Mouse (Mus musculus): ENCODE results near the gene Usb1.

The Usb1 gene

DNA sequence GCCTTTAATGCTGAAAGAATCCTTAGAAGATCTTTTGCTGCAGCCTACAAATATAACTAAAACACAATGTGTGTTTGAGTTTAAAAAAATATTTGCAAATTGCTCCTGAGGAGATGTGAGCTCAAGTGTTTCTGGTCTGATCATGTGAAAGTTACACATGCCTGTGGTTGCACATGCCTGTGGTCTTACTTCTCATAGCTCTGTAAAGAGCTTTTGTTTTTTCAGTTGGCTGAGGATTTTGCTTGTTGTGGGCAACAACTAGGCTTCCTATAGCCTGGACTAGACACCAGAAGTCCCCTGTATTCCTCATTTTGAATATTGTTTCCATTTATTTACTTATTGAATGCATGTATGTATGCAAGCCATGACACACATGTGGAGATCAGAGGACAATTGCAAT lies 4.3 kb downstream of the Usb1 start:
- DNase-seq = no peak

DNA sequence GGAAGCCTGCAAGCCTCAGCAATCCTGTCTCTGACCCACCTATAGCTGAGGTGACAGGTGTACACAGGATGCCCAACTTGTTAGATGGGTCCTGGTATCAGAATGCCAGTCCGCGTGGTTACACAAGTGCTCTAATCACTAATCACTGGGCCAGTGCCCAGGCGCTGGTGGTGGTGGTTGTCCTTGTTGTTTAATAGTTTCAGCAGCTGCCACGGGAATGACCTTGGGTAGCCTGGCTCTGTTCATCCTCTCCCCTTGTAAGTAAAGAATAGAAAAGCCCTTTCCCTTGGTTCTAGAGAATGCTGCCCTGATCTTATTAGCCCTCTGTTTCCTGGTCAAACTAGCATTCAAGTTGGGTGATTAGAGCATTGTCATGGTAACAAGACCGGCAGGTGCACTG lies 9.6 kb downstream of the Usb1 start:
- peak in 1 of 2 experiments; percentile 34 for DNase-seq

DNA sequence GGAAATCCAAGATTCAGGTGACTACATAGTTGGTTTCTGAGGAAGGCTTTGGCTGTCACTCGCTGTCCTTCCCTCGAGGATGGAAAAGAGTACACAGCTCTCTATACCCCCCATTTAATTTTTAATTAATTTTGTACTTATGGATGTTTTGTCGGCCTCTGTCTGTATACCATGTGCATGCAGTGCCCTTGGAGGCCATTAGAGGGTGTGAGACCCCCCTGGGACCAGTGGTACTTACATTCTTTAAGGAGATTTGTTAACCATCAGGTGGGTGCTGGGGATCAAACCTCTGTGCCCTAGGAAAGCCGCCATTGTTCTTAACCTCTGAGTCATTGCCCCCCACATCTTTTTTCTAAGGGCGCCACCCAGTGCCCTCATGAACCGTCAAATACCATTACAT lies 12.6 kb downstream of the Usb1 start:
- DNase-seq = no peak

DNA sequence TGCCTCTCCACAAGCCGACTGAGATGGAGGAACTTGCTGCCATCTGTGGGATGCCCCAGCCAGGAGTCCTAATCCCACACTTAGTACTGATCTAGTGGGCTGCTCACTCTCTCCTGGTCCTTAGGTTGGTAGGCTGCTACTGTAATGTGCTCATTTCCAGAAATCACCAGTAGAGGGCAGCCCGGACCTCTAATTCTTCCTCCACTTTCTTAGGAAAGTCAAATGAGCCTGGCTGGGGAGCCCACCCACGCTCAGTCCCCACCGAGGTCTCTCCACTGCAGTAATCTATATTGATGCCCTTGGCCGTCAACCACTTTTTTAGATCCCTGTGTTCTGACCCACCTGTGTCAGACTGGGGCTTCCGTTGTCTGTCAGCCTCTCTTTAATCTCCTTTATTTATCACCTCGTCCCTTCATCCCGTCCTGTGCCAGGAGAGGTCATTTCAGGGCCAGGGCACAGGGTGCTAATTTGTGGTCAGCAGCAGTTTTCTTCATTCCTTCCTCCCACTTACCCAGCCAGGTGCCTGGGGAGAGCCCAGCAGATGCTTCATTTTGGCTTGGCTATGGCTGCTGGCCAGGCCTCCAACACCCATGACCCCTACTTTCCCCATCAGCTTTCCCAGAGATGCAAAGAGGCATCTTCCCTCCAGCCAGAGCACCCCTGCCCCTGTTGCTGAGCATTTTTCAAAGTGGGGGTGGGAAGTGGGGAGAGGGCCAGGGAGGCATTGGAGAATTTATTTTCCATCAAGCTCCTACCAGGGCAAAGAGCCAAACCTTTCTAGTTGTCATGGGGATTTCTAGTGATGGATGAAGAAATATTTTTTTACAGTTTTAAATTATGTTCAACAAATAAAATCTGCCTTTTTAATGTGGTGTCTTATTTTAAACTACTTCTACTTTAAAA lies 14.8 kb downstream of the Usb1 start:
- peak; percentile 65 to 86 for DNase-seq

DNA sequence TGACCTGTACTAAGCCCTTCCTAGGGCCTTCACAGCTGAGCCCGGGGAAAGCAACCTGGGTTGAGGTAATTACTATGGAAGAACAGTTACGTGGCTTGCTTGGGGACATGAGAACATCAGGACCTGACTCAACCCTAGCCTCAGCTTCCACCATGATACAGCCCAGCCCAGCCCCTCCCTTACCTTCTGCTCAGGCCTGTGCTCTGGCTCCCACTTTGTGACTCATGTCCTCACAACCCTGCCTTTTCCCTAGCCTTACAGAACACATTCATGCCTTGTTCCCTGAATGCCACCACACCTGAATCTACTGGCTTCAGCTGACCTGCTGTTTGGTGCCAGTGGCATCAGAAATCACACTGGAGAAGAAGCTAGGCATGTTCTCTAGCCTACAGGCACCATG lies 16.3 kb downstream of the Usb1 start:
- DNase-seq = no peak

DNA sequence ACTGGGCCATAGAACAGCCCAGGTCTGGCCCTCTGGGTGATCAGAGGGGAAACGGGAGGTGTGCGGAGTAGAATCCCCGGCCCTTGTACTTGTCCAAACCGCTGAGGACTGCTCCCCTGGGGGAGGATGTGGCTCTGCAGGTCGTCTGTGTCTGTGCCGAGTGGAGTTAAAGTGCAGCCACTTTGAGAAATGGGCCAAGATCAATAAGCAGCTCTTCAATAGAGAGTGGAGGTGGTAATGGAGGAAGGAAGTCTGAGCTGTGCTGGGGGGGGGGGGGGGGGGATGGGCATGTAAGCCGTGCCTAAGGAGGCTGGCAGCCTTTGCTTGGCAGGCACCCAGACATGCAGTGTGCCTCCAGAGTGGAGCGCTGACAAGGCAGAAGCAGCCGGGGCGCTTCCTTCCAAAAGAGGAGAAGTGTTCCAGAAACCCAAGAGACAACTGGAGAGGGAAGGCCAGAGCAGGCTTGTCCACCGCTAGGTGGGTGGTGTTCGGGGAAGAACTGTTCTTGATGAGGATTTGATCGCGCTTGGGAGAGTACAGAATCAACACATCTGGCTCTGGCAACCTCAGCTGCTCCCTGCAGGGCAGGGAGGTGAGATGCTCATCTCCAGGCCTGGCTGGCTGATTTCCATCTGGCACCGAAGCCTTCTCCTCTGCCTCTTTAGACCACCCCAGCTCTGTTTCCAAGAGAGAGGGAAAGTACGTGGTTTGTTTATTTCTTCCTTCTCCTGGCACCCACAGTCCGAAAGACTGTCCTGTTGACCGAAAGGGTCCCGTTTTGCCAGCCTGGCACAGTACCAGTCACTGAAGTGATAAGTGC lies 16.9 kb downstream of the Usb1 start:
- peak; percentile 78 to 83 for DNase-seq

DNA sequence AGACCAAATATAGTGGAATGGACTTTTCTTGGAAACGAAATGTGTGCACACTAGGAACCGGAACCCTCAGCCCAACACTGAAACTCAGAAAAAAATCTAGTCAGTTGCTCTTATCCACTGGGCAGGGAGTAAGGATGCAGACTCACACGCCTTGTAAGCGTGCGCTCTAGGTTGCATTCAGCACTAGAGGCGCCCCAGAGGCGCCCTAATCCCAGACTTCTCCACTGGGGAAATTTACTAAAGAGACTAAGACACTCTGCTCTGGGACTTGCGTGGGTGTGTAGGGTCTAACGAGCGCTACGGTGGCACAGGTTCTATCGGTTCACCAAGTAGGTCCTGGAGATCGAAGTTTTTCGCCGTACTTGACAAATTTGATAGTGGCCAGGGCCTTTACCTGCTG lies 19.4 kb downstream of the Usb1 start:
- peak in 1 of 2 experiments; percentile 36 for DNase-seq

DNA sequence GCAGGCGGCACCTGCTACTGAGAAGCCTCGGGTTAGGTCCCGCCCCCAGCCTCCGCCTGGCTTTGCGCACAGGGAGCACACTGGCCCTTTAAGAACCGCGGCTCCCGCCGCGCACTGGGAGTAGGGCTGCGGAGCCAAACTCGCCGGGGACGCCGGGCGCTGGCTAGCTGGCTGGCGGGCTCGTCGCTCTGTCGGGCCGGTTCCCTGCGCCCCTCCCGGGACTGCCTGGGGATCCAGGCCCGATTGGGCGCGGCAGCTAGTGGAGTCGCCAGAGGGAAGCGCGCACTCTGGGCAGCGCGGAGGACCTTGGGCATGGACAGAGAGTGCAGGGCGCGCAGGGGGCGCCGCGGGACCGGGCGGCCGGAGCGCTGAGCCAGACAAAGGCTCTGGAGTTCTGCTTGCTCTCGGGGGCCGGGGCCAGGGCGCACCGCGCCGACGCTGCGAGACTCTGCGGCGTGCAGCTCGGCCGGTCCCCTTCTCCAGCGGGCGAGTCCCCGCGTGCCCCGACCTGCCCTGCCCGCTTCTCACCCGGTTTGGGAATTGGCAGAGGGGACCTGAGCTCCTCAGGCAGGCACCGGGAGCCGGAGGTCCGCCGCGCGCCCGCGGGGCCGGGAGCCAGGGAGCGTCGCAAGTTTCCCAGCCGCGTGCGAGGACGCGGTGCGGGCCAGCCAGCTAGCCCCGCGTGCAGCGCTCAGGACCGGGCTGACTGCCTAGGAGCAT lies 20.2 kb downstream of the Usb1 start, which contains the start of gene Mmp15:
Gene Mmp15 (plus strand): TSS at position 118 of the 720 bp plus-strand sequence.
- DNase-seq = peak; percentile 62 to 82

DNA sequence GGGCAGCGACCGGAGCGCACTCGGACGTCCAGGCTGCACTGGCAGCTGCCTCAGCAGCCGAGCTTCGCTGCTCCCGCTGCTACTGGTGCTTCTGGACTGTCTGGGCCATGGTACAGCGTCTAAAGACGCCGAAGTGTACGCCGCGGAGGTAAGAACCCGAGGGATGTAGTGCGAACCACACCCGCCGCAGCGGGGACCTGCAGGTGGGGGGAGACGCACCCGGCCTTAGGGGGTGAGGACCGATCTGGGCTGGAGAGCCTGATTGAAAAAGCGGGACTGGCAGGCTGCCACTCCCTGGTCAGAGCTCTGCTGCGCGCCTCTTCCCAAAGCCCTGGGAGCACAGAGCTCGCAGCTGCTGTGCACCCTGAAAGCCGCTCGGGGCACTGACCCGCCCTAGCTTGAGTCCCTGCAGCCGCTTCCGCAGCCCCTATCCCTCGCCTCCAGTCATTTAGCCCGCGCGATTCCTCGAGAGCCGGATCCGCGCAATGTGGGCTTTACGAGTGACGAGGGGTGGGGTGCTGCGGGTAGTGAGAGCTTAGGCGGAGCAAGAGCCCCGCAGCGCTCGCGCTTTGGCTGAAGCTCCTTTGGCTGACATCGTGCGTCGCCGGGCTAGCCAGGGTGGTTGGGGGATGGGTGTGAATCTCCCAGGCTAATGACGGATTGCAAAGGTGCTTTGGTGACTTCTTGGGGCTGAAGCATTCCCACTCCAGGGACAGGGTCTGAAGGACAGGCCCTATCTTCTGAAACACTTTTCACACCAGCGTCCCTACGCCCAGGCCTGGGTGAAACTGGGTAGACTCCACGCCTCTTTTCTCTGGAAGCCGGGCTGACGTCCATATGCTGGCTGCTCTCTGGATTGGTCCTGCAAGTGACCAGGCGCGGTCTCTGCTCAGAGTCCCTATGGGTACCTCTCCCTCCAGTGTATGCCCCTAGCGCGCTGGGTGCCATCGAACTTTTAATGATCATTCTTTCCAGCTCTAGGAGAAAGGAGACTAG lies 21.1 kb downstream of the Usb1 start:
- DNase-seq = peak in 1 of 2 experiments; percentile 61

DNA sequence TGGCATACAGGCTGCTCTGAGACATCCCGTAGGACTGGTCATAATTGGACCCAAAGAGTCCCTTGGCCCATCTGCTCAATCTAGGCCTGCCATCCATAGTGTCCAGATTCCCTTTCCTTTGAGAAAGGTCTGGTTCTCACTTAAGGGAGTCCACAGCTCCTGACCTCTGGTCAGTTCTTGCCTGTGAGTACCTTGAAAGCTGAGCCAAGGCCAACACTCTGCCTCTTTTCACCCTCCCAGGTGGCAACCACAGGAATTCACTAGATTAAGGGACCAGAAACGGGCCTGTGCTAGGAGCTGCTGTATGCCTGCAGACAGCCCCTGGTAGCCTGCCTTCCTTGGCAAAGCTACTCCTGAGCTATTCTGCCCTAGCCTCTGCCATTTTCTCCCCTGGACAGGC lies 22.5 kb downstream of the Usb1 start:
- no peak for DNase-seq

DNA sequence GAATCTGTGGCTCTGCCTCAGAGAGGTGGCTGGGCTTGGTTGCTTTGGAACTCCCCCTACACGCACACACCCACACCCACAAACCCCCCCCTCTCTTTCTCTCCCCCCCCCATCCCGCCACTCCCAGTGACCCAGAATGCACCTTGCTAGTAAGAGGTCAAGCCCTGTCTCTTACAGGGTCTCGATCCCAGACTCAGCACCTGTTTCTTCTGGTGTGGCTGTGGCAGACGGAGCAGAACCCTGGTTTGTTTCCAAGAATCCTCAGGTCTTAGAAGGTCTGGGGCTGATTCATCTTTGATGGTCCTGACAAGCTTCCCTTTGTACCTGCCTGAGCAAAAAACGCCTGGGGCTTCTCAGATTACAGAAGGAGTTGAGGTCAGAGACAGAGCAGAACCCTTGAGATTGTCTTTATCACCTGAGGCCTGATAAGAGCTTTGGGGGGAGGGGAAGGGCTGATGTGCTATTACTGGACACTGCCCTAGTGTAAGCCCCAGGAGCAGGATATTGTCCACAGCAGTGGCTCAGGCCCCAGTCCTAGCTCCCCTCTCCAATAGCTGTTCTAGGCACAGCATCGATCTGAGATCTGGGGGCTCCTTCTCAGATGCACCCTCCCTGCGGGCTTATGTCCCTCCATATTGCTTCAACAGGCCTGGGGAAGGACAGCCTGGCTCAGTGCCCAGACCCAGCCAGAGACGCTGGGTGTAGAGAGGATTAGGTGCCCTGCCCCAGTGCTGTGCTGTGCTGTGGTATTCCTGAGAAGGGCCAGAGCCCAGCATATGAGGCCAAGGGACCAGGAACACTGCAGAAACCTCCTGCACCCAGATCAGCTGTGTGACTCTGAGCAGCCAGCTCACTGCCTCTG lies 26.7 kb downstream of the Usb1 start:
- DNase-seq = peak in 1 of 2 experiments; percentile 24

DNA sequence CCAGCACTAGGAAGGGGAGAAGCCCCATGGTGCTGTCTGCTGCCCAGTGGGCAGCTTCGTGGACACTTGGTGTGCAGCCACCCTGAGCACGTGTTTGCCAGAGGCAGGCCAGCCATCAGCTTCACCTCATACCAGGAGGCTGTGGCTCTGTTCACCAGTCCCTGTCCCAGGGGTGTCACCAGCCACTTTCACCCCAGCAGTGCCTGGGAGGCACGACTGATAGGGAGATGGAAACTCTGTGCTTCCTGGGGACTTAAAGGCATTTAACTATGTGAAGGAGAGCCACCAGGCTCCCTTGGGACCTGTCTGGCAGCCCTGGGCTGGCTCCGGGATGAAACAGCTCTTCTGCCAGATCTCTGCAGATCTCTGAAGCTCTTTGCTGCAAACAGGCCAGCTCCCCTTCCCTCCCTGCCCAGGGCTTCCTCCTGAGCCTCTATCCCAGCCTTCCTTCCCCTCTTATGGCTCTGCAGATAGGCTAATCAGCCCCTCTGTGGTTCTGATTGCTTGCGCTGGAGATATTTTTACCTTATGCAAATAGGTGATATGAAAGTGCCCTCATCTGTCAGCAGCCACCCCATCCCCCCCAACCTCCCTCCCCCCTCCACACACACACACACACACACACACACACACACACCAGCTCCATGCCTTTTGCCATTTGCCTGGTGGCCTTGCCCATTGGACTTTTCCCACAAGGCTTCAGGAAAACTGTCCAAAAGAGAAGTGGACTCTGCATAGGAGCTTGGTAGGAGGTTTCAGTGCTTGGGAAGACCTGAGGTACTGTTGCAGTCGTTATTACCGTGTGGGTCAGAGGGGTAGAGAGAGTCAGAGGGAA lies 28.3 kb downstream of the Usb1 start:
- no peak for DNase-seq

DNA sequence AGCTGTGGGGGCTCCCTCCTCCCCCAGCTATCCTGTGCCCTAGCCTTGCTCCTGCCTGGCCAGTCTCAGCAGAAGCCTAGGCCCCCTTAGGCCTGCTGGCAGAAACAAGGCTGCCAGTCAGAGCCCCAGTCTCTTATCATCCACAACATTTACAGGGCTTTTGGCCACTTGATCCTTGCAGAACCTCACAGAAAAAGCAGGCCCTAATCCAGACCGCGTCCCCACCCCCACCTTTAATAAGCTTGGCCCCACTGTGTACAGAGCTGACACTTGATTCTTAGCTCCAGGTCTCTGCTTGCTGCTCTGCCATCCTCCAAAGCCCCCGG lies 28.9 kb downstream of the Usb1 start:
- no peak for DNase-seq

DNA sequence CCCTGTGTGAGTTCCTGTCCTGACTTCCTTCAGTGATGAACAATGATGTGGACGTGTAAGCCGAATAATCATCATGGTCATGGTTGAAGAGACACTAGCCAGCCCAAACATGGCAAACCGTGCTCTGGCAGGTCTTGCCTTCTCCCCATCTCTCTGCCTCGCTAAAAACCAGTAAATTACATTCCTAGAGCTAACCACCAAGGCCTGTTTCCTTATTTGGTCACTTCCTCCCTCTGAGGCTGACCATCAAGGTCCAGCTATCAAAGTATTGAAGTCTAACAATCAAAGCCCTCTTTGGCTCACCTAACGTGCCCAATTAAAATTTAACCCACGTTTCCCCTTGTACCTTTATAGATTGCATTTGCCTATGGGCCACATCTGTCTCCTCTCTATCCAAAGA lies 30.2 kb downstream of the Usb1 start:
- no peak for DNase-seq

DNA sequence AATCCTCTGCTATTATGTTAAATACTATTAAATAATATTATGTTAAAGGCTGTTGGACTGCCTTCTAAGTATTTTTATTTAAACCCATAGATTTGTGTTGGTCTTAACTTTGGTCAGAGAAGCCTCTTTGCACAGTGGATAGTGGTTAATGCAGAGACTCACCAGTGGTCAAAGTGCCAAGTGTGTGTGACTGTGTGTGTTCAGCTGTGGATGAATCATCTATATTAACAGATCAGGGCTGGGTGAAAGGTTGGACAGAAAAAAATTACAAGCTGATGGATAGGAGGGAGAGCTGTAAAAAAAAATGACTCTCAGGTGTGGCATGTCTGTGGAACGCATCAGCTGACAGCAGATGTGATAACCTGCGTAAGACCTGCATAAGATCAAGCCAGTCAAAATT lies 31.8 kb downstream of the Usb1 start:
- no peak for DNase-seq

DNA sequence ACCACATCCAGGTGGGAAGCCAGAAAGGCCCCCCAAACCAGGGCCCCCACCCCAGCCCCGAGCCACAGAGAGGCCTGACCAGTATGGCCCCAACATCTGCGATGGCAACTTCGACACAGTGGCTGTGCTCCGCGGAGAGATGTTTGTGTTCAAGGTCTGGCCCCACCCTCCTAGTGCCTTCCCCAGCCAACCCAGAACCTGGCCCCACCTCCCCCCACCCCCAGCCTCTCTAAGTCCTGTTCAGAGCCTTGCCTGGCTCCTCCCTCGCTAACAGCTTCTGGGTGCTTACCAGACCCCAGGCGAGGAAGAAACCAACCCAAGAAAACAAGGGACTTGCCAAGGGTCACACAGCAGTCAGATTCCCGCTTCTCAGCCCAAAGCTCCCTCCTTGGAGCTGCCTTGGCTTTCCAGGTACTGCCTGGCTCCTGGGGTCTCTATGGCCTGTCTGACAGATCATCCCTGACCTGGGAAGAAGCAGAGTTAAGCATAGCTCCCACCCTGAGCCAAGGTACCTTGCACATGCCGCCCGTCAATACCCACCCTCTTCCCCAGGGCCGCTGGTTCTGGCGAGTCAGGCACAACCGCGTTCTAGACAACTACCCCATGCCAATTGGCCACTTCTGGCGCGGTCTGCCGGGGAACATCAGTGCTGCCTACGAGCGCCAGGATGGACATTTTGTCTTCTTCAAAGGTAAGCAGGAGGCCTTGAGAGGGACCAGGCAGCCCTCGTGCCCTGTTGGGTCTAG lies 37.7 kb downstream of the Usb1 start:
- no peak for DNase-seq

DNA sequence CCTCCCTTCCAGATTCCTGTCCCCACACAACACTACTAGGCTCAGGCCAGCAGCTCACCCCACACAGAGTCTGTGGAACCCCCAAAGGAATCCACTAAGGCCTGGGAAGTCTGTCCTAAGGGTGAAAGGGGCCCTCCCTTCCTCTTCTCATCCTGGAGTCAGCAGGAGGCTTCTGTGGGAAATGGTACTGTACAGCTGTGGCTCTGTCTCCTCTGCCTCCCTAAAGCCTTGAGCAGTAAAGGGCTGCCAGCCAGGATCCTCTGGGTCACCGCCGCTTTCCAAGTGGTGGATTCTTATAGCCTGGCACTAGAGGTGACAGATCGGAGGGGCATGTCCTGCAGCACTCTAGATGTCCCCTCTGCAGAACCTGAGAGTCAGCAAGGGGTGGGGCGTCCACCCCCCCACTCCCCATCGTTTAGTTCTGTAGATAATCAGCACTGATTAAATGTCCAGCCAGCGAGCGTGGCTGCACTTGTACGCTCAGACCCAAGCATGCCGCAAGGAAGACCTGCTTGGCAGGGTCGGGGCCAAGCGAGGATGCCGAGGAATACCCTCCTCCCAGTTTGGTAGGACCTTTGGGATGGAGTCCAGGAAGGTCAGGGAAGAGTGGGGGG lies 41.4 kb downstream of the Usb1 start:
- DNase-seq = no peak

DNA sequence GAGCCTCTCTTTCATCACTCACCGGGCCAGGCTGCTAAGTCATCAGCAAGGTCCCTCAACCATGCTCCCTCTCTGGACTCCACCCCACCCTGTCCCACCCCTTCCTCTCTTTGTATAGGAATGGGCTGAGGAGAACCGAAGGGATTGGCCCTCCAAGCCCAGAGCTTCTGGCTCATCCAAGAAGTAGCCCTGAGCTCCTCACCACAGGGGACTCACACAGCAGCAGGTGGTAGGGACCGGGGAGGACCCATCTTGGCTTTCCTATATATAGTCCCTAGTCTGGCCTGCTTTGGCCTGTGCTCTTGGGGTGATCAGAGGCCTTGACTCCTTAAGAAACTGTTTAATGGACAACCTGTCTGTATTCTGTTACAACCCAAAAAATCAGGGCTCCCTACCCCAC lies 42.3 kb downstream of the Usb1 start:
- DNase-seq = no peak

Measured in kidney, postnatal 36 days (tissue).